Mouse (Mus musculus) brain, adult 2 months (tissue): ENCODE measurements around the gene Dock4.

Experiments
- DNase-seq: peaks from one replicate; pipeline ENCODE4 v3.0.0; 2011; ENCODE audit warnings: low read depth, low spot score

Dock4 gene

DNA sequence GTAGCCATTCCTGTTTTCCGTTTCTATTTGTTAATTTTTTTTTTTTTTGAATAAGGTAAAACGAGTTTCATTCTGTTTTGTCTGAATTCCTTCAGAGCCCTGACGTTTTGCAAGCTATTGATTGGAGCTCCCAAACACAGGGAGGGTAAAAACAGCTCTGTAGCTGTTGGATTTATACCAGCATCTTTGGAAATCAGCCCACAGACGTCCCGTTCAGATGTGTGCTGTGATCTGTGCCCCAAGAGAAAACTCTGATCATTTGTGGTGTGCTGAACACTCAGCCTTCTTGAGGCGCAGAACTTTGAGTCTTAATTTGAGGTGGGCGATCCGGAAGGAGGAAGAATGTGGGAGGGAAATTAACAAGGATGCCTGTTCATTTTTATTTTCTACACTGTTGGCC, 62.7 kb downstream of the Dock4 start:
- peak; percentile 44 for DNase-seq

- DNase-seq = peak; percentile 51
These were observed 66.1 kb downstream of the Dock4 start for GRCm38 (mm10) chr12:40511643-40512369.

DNA sequence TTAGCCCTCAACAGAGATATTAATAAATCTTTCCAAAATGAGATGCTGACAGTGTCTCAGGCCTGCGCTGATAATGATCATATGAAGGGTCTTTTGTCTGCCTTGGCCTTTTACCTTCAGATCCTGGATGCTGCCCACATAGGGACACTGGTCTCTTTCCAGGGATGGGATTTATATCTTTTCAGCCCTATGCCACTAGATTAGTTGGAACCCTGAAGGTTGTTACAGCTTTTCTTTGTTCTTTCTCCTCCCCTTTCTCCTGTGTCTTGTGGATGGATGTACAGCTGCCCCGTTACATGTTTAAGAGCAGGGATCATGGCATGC, 66.6 kb downstream of the Dock4 start:
- DNase-seq = no peak

GRCm38 (mm10) chr12:40512994-40513393, 67.2 kb downstream of the Dock4 start:
- DNase-seq = no peak

DNA sequence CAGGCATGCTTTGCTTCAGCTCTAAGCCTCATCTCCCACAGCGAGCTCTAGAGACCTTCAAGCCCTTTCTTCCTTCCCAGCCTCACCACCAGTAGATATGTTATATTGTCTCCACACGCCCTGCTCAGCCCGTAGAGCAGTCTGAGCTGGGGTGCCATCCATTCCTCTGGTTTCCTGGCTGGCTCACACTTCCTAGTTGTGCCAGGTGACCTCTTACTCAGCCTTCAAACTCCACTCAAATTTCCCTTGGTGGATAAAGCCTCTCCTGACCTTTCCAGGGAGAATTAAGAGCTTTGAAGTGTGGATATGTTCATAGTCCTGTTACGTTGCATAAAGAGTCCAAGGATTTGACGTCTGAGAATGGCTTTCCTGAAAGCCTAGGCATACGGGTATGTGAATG, 68.3 kb downstream of the Dock4 start:
- no peak for DNase-seq

- DNase-seq = no peak
These were observed 76.7 kb downstream of the Dock4 start for GRCm38 (mm10) chr12:40522468-40522867.

DNA sequence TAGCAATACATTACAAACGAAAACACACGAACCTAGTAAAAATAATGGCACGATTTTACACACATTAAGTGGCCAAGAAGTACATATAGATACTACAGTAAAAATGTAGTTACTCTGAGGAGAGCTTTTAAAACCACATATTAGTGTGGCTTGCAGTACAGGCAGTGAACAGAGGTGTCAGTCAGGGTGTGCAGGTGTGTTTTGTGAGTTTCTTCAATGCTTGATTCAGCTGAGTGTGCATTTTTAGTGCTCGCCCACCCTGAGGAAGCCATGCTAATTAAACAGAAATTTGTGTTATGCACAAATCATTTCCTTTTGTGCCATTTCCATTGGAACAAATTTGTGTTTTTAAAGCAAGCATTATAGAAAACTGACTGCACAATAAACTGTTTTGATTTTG, 77.3 kb downstream of the Dock4 start:
- DNase-seq = no peak

DNA sequence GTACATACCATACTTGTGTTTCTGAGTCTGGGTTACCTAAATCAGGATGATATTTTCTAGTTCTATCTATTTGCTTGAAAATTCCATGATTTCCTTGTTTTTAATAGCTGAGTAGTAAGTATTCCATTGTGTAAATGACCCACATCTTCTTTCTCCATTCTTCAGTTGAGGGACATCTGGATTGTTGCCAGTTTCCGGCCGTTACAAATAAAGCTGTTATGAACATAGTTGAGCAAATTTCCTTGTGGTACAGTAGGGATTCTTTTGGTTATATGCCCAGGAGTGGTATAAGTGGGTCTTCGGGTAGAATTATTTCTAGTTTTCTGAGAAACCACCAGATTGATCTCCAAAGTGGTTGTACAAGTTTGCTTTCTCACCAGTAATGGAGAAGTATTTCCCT, 79.3 kb downstream of the Dock4 start:
- no peak for DNase-seq

- DNase-seq = peak; percentile 51
These were observed 90.2 kb downstream of the Dock4 start for GRCm38 (mm10) chr12:40535655-40536618.

- no peak for DNase-seq
These were observed 92.1 kb downstream of the Dock4 start for GRCm38 (mm10) chr12:40537826-40538225.

GRCm38 (mm10) chr12:40538318-40538717, 92.6 kb downstream of the Dock4 start:
- DNase-seq = no peak

GRCm38 (mm10) chr12:40538780-40539179, 93.0 kb downstream of the Dock4 start:
- DNase-seq = no peak

DNA sequence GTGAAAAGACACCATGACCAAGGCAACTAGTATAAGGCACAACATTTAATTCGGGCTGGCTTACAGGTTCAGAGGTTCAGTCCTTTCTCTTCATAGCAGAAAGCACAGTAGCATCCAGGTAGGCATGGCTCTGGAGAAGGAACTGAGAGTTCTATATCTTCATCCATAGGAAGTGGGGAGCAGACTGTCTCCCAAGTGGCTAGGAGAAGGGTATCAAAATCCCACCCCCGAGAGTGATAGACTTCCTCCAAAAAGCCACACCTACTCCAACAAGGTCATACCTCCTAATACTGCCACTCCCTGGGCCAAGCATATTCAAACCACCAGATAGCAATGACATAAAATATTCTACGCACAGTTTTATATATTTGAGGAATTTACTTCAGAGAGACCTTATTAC, 98.5 kb downstream of the Dock4 start:
- no peak for DNase-seq

GRCm38 (mm10) chr12:40546827-40547226, 101.1 kb downstream of the Dock4 start:
- no peak for DNase-seq

- no peak for DNase-seq
These were observed 105.6 kb downstream of the Dock4 start for GRCm38 (mm10) chr12:40551317-40551716.

DNA sequence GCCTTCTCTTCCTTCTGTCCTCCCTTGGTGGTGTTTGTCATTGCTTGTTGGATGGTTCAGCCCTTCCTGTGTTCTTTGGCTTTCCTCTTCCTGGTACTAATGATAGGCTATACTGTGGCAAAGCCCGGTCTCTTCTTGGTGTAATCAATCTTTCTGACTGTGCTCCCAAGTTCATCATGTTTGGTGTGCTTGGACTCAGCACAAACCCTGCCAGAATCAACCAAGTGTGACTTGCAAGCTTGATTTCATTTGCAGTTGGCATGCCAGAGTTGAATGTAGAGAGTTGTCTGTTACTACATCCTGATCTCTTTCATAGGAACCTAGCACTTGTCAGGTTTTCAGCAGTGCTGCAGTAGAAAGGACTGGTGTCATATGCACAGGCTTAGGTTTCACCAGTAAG, 106.4 kb downstream of the Dock4 start:
- no peak for DNase-seq

DNA sequence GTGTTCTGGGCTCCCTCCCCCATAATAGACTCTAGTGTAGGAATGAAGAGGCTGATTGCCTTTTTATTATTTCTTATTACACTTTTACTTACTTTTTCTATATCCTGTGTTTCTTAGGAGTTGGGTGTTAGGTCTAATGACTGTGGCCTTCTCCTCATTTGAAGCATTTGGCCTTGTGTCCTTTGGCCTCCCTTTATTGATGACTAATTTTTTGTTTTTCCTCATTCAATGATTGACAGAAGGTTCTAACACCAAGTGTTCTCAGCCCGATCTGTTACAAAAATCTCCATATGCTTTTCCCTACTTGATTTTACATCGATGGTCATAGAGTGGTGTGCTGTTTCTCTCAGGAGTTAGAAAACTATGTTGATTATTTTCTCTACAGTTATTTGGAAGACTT, 108.2 kb downstream of the Dock4 start:
- DNase-seq = no peak

GRCm38 (mm10) chr12:40554941-40555511, 109.3 kb downstream of the Dock4 start:
- DNase-seq = no peak

DNA sequence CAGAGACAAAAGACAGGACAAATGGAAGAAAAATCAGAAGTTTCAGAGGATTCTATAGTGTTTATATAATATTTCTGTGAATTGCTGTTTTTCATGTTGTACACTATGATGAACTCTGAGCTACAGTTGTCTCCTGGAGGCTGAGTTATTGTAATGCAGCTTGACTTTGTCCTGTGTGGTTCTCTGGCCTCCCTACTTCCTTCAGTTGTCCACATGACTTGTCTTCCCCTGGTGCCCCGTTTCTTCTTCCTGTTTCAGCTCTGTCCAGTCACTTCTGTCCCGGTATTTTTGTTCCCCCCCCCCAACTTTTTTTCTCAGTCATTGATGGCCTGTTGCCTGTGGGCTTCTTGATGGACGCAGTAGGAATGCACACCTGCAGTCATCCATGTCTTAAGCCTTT, 112.8 kb downstream of the Dock4 start:
- DNase-seq = no peak

DNA sequence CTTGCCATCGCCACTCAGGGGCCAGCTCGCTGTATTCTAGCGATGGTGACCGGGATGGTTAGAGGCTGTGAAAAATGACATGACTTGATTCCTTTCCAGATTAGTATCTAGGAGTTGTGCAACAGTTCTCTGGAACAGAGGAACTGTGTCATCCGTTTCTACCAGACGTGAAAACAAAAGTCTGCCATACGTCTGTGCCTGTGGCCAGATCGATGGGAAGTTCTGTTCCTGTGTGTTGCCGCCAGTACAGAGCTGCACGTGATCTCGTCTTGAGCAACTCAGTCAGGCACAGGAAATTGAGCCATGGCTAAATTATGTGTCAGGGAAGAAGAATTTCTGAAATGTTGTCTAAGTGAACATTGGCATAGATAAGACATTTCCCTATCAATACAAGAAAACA, 113.4 kb downstream of the Dock4 start:
- DNase-seq = peak; percentile 61

DNA sequence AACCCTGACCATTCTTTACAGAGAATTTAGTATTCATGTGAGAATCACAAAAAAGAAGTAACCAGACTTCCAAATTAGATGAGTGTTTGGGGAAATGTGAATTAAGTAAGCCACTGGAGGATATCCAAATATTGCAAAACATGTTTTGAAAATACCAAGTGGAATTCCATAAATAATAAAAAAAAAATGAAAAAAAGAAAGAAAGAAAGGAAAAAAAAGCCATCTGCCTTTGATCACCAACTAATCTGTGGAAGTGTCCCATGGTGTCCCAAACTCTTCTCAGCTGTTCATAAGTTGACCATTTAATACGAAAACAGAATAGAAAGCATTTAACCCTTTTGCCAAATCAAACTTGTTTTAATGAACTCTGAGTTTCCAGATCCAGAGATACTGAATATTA, 118.0 kb downstream of the Dock4 start:
- DNase-seq = no peak

DNA sequence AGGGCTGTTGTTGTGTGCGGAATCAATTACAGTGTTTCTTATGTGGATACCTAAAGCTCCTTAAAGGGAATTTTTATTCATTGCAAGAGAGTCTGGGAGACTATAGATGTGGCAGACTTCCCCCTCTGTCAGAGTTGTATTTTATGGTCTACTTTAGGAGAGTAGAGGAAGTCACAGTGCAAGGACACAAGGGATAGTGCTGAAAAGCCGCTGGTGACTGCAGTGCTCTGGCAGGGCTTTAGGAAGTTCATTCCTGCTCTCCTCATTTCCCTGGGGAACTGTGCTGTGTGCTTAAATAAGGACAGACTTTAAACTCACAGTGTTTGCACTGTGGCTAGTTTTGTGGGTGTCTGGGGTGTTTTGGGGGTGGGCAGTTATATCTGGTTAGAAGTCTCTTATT, 118.5 kb downstream of the Dock4 start:
- DNase-seq = no peak
